Mouse (Mus musculus): ENCODE data around the gene Atg2b. TPM values are rescaled to one million over a fixed set of nuclear protein-coding genes. Genes with fewer than 3 reads are reported as not detected.

The Atg2b gene
- polyA plus RNA-seq, 1 experiment = 25.6 TPM

DNA sequence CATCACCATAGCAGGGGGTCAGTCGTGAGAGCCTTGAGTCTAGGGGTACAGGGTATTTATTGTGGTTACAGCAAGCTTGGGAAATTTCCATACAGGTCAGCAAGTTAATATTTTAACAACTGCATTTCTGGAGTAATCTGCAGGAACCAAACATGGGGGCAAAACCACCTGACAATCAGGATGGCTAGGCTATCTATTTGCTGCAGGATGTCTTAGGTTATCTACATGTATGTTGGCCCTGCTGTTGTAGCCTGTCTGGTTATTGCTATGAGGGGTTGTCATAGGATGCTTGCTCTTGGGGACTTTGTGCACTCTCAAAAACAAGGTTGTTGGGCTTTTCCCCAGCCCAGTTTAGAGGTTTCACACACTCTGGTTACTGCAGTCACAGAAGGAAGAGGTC lies 39.6 kb upstream of the Atg2b start:
- TF ChIP-seq POLR2A (IDR thresholded peaks at IDR 0.05; ENCODE audit: control insufficient read depth, extremely low read depth, insufficient read depth, low read length, poor library complexity) (no peak), CTCF (IDR thresholded peaks at IDR 0.05; ENCODE audit: borderline replicate concordance, control insufficient read depth, extremely low read depth, insufficient read depth, low read length, poor library complexity) (no peak)
- WGBS = 54% methylated on average over 1 of the region's 1 CpGs

DNA sequence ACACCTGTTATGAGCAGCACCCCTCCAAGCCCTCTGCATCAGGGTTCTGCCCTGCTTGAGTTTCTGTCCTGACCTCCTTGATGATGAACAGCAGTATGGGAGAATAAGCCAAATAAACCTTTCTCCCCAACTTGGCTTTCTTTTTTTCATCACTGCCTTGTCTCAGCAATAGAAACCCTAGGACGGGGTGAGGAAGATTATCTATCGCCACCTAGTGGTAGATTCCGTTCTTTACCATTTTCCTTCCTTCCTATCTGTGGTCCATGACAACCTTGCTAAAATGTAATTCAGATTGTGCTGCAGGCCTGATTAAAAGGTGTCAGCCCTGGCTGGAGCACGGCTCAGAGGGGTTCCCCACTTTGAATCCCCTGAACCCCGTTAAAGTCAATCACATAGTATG lies 37.6 kb upstream of the Atg2b start:
- WGBS = 3% methylated on average over 5 of the region's 5 CpGs
- no peaks in the 10 kb centered on the region for H3K36me3 ChIP-seq (ENCODE audit: control insufficient read depth, insufficient read depth, low read length)
- no peak overlapping the region for H3K27ac ChIP-seq (ENCODE audit: control insufficient read depth, insufficient read depth, low read length)
- H3K27me3 ChIP-seq (ENCODE audit: control insufficient read depth, insufficient read depth, low read length) = no peaks in the 10 kb centered on the region
- no peak for TF ChIP-seq CTCF (IDR thresholded peaks at IDR 0.05; ENCODE audit: borderline replicate concordance, control insufficient read depth, extremely low read depth, insufficient read depth, low read length, poor library complexity)
- TF ChIP-seq POLR2A (IDR thresholded peaks at IDR 0.05; ENCODE audit: control insufficient read depth, extremely low read depth, insufficient read depth, low read length, poor library complexity) = no peak
- H3K4me1 ChIP-seq (replicated peaks; ENCODE audit: control insufficient read depth, insufficient read depth, low read length) = no peaks in the 10 kb centered on the region
- DNase-seq = peak; percentile 11
- H3K4me3 ChIP-seq (ENCODE audit: control insufficient read depth, insufficient read depth, low read length) = no peak overlapping the region

More for the DNA sequence above, 39.6 kb upstream of the Atg2b start:
- Histone ChIP-seq H3K4me3 (ENCODE audit: control insufficient read depth, insufficient read depth, low read length) (no peak overlapping the region), H3K36me3 (ENCODE audit: control insufficient read depth, insufficient read depth, low read length) (no peaks in the 10 kb centered on the region), H3K27me3 (ENCODE audit: control insufficient read depth, insufficient read depth, low read length) (no peaks in the 10 kb centered on the region), H3K4me1 (replicated peaks; ENCODE audit: control insufficient read depth, insufficient read depth, low read length) (no peaks in the 10 kb centered on the region), H3K27ac (ENCODE audit: control insufficient read depth, insufficient read depth, low read length) (no peak overlapping the region)
- no peak for DNase-seq

GRCm38 (mm10) chr12:105721452-105722132 lies 36.6 kb upstream of the Atg2b start:
- TF ChIP-seq POLR2A (IDR thresholded peaks at IDR 0.05; ENCODE audit: control insufficient read depth, extremely low read depth, insufficient read depth, low read length, poor library complexity) (no peak), CTCF (IDR thresholded peaks at IDR 0.05; ENCODE audit: borderline replicate concordance, control insufficient read depth, extremely low read depth, insufficient read depth, low read length, poor library complexity) (no peak)
- WGBS = 68% methylated on average over 14 of the region's 14 CpGs
- no peak for DNase-seq

GRCm38 (mm10) chr12:105720196-105720595 lies 35.2 kb upstream of the Atg2b start:
- H3K4me1 ChIP-seq (replicated peaks; ENCODE audit: control insufficient read depth, insufficient read depth, low read length) = no peaks in the 10 kb centered on the region
- no peak overlapping the region for H3K4me3 ChIP-seq (ENCODE audit: control insufficient read depth, insufficient read depth, low read length)
- WGBS = 67% methylated on average over 3 of the region's 3 CpGs
- no peaks in the 10 kb centered on the region for H3K36me3 ChIP-seq (ENCODE audit: control insufficient read depth, insufficient read depth, low read length)
- H3K27ac ChIP-seq (ENCODE audit: control insufficient read depth, insufficient read depth, low read length) = no peak overlapping the region
- no peaks in the 10 kb centered on the region for H3K27me3 ChIP-seq (ENCODE audit: control insufficient read depth, insufficient read depth, low read length)
- TF ChIP-seq POLR2A (IDR thresholded peaks at IDR 0.05; ENCODE audit: control insufficient read depth, extremely low read depth, insufficient read depth, low read length, poor library complexity) (no peak), CTCF (IDR thresholded peaks at IDR 0.05; ENCODE audit: borderline replicate concordance, control insufficient read depth, extremely low read depth, insufficient read depth, low read length, poor library complexity) (no peak)
- no peak for DNase-seq

More at GRCm38 (mm10) chr12:105721452-105722132, 36.6 kb upstream of the Atg2b start:
- H3K27ac ChIP-seq (ENCODE audit: control insufficient read depth, insufficient read depth, low read length) = no peak overlapping the region
- H3K4me3 ChIP-seq (ENCODE audit: control insufficient read depth, insufficient read depth, low read length) = no peak overlapping the region
- H3K27me3 ChIP-seq (ENCODE audit: control insufficient read depth, insufficient read depth, low read length) = no peaks in the 10 kb centered on the region
- no peaks in the 10 kb centered on the region for H3K36me3 ChIP-seq (ENCODE audit: control insufficient read depth, insufficient read depth, low read length)
- no peaks in the 10 kb centered on the region for H3K4me1 ChIP-seq (replicated peaks; ENCODE audit: control insufficient read depth, insufficient read depth, low read length)

DNA sequence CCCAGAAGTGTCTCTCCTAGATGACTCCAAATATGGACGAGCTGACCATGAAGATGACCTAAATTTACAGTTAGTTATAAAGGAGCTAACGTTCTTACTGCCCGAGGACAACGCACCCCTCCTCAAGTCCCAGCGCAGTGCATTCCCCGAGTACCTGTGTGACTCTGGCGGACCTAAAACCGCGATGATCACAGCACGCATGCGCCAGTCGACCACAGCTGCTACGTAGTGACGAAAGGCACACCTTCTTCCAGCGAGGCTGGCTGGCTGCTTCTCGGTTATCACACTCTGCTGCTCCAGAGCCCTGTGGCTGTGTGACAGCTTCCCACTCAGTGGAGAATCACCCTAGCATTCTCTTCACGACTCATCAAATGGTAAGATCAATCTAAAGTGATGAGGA lies 33.6 kb upstream of the Atg2b start:
- WGBS = 64% methylated on average over 17 of the region's 17 CpGs
- Histone ChIP-seq H3K27me3 (ENCODE audit: control insufficient read depth, insufficient read depth, low read length) (no peaks in the 10 kb centered on the region), H3K4me1 (replicated peaks; ENCODE audit: control insufficient read depth, insufficient read depth, low read length) (no peaks in the 10 kb centered on the region), H3K36me3 (ENCODE audit: control insufficient read depth, insufficient read depth, low read length) (no peaks in the 10 kb centered on the region), H3K27ac (ENCODE audit: control insufficient read depth, insufficient read depth, low read length) (no peak overlapping the region), H3K4me3 (ENCODE audit: control insufficient read depth, insufficient read depth, low read length) (no peak overlapping the region)
- peak; percentile 52 for DNase-seq
- TF ChIP-seq CTCF (IDR thresholded peaks at IDR 0.05; ENCODE audit: borderline replicate concordance, control insufficient read depth, extremely low read depth, insufficient read depth, low read length, poor library complexity) (no peak), POLR2A (IDR thresholded peaks at IDR 0.05; ENCODE audit: control insufficient read depth, extremely low read depth, insufficient read depth, low read length, poor library complexity) (no peak)

DNA sequence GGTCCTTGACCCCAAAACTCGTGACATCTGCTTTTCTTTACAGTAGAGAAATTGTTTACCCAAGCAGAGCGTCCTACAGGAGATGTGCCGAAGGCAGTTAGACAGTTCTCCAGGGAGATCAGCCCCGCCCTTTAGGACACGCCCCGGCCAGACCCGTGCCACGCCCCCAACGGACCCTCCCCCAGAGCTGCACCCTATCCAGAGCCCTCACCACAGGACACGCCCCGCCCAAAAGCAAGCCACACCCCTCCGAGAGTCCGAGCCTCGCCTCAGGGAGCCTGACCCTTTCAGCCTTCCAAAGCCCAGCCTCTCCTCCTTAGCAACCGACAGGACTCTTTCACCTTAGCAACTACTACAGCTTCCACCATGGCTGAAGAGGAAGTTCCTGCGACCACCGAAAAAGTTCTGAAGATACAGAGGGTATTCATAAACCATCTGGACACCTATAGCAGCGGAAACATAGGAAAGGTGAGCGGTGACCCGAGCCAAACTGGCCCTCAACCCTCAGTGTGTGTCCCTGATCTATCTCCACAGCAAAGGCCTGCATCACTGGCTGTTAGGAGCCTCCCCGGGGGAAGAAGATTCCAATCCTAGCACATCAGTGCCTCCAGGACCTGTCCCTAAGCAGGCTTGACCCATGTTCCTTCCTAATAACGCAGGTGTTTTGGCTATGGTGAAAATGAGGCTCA lies 20.9 kb upstream of the Atg2b start, which contains the start of gene Ak7:
Ak7 (plus strand) TSS at position 178 of the 689 bp plus-strand sequence.
- TF ChIP-seq POLR2A (IDR thresholded peaks at IDR 0.05; ENCODE audit: control insufficient read depth, extremely low read depth, insufficient read depth, low read length, poor library complexity) = no peak
- no peak for TF ChIP-seq CTCF (IDR thresholded peaks at IDR 0.05; ENCODE audit: borderline replicate concordance, control insufficient read depth, extremely low read depth, insufficient read depth, low read length, poor library complexity)
- Histone ChIP-seq H3K4me1 (replicated peaks; ENCODE audit: control insufficient read depth, insufficient read depth, low read length) (peaks cover 6% of the 10 kb centered on the region; the same call in 1 of the 2 replicates), H3K27me3 (ENCODE audit: control insufficient read depth, insufficient read depth, low read length) (no peaks in the 10 kb centered on the region), H3K36me3 (ENCODE audit: control insufficient read depth, insufficient read depth, low read length) (peaks cover 5% of the 10 kb centered on the region), H3K4me3 (ENCODE audit: control insufficient read depth, insufficient read depth, low read length) (no peak within 1 kb of the TSS), H3K27ac (ENCODE audit: control insufficient read depth, insufficient read depth, low read length) (no peak within 1 kb of the TSS)
- DNase-seq = peak; percentile 46
- 20% methylated on average over 22 of the region's 22 CpGs for WGBS

Measured in thymus, adult 2 months (tissue).